Mouse (Mus musculus) right cerebral cortex, adult 2 months (tissue): Measurements from ENCODE around the gene Abhd14b.
A peak's percentile ranks its signal among the peaks of the same experiment; 100 is the strongest.

Experiments used
- DNase-seq, 2 experiments: peaks; one replicate each; pipeline ENCODE4 v3.0.0; 2021 to 2022; ENCODE audit warnings: low spot score in 2 of 2

Gene Abhd14b

DNA sequence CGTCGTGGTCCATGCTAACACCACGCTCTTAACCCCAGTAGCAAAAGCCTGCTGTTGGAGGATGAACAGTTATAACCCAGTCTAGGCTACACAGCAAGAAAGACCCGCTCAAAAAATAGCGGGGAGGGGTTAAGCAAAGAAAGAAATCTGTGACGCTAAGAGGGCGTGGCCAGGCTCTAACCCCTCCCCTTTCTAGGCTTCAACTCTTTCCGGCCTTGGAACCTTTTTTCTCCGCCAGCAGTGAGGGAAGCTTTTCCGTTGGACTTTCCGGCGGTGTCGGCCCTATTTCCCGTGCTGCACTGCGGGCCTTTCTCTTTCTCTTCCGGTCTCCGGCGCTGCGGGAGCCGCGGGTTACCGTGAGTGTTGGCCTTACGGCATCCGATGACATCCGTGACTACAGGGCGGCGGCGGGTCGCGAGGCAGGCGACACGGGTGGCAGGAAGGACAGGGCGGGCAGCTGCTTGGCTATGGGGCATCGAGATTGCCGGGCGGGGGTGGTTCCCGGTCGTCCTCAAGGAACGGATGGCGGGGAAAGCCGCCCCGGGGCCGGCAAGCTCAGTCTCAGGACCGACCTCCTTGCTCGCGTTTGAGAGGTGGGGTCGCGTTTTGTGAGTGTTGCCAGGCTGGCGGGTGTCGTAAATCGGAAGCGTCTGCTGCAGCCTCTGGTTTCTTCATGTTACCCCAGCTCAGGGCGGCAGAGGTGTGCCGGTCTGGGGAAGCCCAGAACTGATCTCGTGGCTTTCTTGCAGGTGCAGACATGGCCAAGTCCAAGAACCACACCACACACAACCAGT, 17.8 kb upstream of the Abhd14b start, which contains the start of gene Rpl29:
Gene Rpl29, plus strand, starts transcription at position 234 of the 794 bp plus-strand sequence.
- peak; percentile 94 to 97 for DNase-seq

DNA sequence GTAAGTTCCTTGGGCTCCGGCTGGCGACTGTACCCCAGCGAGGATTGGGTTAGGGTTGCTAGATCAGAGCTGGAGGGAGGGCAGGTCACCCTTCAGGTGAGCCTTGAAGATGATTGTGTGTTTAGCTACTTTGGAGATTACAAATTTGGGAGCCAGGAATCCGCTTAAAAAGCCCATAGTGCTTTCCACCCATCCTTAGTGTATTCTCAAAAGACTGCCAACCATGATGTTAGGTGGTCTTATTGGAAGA, 17.3 kb upstream of the Abhd14b start:
- DNase-seq: no peak

DNA sequence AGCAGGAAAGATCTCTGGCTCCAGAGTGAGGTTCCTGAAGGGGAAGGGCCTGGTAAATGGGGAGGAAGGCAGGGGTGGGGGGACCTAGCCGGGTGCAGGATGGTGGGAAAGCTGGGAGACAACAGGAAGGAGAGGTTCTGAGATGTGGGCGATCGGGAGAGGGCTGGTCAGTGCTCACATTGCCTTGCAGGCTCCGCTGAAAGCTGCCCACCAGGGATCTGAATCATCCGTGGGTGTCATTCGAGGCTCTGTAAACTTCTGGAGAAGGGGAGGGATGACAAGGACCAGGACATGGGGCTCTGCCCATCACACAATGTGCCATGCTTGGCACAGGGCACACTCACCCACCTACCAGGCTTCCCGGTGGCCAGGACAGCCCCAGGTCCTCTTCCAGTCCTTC, 13.9 kb upstream of the Abhd14b start:
- peak; percentile 55 to 64 for DNase-seq

DNA sequence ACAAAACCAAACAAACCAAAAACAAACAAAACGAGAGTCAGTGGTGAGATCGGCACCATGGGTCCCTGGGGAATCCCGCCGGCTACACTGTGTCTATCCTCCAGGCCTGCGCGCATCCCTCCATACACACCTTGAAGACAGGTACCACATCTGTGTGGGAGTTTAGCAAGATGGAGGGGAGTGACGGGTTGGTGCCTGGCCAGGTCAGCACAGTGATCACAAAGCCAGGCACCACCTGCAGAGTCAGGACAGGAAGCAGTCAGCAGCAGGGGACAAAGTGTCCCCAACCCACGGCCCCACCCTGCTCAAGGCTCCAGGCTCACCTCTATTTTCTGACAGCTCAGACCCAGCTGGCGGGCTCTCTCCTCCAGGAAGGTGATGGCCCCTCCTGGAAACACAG, 10.7 kb upstream of the Abhd14b start:
- DNase-seq: no peak

DNA sequence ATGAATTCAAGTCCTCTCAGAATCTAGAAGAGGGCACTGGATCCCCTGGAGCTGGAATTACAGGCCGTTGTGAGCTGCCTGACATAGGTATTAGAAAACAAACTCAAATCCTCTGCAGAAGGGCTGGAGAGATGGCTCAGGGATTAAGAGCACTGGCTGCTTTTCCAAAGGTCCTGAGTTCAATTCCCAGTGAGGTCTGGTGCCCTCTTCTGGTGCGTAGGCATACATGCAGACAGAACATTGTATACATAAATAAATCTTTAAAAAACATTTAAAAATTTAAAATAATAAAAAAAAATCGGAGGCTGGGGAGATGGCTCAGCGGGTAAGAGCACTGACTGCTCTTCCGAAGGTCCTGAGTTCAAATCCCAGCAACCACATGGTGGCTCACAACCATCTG, 4.6 kb upstream of the Abhd14b start:
- no peak for DNase-seq

DNA sequence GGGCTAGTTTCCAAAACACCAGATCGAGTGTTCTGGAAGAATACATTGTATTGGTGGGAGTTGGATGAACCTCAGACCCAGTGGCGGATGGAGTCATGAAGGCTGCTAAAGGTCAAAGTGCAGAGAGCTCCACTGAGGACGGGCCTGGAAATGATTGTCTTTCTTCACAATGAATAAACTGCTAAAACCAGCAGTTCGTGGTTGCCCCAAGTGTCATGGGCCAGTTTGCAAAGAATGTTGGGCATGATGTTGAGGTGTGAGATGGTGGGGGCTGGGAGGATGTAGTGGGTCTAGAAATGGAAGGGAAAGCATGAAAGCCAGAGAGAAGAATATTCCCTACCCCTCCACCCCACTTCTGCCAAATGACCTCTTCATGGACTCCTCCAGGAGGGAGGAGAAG, 2.4 kb upstream of the Abhd14b start:
- DNase-seq: no peak

DNA sequence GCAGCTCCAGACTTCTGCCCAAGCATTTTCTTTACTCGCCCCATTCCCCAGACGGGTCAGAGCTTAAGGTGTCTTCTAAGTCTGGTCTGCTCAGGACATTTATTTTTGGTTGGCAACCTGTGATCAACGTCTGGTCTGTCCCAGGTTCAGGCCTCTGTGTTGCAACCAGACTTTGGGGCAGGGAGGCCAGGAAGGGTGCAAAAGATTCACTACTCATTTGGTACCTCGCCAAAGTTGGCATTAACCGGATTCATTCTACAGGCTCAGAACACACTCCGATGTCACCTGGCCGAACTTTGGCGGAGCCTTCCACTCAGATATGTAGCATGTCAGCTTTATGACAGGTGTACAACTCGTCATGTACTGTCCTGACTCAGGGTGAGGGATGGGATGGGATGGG, 692 bp downstream of the Abhd14b start:
- DNase-seq: no peak

DNA sequence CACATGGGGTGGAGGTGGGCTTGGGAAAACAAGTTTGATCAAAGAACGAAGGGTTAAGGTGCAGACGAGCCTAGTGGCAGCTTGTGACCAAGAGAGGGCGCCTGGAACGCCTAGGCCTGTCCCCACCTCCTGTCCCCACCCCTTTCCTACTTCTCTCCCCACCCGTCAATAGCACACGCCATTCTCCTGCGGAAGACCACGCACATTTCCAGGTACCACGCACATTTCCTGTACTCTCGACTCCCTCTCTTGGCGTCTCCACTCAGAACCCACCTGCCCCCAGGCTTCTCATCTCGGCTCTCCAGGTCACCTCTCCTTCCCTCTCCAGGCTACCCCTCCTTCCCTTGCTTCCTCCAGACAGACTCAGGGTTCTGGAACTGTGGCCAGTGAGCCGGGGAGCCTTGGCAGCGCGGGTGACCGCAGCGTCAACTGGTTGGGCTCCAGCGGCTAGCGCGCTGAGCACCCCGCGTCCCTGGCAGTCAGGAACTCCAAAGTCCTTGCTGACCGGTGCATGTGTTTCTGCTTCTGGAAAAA, 1.3 kb downstream of the Abhd14b start:
- peak; percentile 66 to 79 for DNase-seq

DNA sequence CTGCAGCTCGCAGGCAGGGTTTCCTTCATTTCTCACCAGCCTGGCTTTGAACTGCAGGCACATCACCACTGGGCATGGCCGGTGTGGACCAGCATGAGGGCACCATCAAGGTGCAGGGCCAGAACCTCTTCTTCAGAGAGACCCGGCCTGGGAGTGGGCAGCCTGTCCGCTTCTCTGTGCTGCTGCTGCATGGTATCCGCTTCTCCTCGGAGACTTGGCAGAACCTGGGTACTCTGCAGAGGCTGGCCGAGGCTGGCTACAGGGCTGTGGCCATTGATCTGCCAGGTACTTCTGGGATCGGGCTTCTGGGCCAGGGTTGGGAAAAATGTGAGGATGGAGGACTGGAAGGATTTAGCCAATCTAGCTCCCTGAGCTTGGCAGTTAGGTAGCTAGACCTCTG, 2.7 kb downstream of the Abhd14b start:
- DNase-seq: no peak

DNA sequence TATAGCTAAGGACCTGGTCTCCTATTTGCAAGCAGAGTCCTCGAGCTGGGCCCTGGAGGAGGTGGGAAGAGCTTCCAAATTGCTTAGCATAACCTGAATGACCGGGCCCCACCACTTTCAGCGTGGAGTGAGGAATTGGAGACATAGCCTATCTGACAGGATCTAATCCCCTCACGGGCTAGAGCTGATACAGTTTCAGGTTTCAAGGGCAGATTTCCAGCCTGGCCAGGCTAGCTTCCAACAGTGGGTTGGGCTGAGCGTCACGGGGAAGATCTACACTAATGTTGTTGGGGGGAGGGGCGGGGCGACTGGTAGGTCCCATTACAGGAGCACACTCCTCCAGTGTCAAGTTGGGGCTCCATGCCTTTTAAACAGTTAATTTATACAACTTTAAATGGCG, 3.4 kb downstream of the Abhd14b start:
- no peak for DNase-seq

DNA sequence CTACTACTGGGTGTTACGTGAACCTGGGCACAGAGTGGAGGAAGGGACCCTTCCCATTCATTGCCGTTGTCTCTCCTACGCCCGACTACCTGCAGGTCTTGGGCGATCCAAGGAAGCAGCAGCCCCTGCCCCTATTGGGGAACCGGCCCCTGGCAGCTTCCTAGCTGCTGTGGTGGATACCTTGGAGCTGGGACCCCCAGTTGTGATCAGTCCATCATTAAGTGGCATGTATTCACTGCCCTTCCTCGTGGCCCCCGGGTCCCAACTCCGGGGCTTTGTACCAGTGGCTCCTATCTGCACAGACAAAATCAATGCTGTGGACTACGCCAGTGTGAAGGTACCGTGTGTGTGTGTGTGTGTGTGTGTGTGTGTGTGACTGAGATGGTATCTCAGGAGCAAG, 4.0 kb downstream of the Abhd14b start:
- no peak for DNase-seq

DNA sequence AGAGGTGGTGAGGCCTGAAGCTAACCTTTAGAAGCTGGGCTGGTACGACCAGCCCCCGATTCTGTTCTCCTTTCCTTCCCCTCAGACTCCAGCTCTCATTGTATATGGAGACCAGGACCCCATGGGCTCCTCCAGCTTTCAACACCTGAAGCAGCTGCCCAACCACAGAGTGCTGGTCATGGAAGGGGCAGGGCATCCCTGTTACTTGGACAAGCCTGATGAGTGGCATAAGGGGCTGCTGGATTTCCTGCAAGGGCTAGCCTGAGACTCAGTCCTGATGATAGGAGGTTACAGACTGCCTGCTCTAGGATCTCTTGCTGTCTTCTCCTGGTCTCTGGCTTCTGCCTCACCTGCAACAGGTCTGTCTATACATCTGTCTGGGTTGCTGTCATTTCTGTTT, 4.6 kb downstream of the Abhd14b start:
- no peak for DNase-seq

DNA sequence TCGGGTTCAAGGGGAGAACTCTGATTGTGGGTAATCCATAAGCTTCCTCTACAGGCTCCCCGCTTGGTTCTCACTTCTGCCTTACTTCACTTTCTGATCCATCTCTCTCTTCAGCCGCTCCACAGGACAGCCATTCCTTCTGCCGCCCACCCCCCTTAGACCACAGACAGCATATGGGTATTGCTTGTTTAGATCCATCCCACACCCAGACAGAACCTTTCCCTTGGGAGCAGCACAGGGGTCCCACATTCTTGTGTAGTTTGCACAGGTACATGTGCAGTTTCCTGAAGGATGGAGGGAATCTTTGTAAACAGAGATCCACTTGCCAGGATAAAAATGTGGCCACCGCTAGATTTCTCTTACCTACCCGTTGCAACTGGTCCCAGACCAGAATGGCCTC, 5.1 kb downstream of the Abhd14b start:
- no peak for DNase-seq

DNA sequence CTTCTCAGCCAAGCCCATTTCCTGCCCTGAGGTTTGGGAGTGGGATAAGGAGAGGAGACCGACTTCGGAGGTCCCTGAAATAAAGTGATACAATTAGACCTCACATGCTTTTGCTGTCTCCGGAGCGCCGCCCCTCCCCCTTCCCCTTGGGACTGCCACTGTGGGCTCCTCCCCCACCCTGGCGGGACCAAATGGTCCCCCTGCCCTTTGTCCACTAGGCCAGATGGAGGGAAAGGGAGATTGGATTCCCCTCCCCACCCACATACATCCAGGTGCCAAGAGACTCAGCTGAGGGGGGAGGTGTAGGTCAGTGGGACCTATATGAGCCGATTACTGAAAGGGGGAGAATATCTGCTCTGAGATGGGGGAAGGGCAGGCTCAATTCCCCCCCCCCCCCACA, 5.6 kb downstream of the Abhd14b start:
- no peak for DNase-seq

DNA sequence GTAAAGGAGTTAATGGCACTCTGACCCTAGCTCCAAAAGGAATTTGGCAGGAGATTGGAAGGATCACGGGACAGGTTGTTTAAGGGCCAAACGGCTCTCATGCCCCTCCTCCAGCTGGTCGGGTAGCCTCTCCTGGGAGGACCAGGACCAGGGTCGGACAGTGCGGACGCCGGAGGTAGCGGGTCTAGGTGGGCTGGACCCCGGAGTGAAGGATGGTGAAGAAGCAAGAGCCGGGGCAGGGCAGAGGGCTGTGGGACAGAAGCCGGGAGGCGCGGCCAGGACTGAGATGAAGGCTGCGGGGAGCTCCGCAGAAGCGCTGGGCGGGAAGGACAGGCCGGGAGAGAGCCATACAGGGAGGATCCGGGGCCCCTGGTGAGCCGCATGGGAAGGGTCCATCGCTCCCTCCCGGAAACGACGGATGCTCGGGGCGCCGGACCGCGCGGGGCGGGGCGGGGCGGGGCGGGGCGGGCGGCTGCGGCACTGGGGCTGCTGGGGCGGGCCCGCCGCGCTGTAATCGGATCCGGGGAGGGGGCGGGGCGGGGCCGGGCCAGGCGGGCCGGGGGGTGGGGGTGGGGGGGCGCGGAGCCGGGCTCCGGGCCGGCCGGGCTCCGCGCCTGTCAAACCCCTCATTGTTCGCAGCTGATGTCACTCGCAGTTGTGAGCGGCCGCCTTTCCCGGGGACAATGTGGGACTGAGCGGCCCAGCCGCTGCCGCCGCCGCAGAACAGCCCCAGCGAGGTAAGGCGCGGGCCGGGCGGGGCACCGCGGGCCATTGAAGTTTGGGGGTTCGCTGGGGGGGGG, 6.2 kb downstream of the Abhd14b start, which contains the start of gene Pcbp4:
Gene Pcbp4, plus strand, starts transcription at position 21 of the 800 bp plus-strand sequence.
- peak in 1 of 2 experiments; percentile 46 for DNase-seq

DNA sequence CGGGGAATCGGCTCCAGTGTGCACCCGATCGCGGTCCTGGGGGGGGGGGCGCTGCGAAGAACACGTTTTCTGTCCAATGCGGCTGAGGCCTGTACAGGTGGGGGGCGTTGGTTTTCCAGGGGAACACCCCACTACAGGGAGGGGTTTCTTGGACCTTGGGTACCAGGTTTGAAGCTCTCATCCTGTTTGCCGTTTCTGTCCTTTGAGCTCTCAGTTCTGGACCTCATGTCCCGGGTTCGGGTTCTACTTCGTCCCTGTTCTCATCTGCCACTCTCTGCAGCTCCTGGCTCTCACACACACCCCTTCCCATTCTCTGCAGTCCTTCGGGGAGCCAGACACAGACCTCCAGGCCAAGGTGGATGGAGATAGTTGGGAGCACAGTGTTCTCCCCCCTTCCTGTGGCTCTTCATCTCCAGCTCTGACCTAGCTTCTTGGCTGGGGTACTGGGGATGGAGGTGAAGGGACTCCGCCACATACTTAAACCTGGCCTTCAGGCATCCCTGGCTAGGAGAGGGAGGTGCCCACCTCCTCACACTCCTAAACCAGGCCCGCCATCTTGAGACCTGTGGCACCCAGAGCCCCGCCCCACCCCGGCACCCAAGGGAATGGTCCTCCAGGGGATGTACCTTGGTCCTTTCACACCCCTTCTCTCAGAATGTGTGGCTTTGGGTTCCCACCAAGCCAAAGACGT, 7.0 kb downstream of the Abhd14b start:
- DNase-seq: no peak

DNA sequence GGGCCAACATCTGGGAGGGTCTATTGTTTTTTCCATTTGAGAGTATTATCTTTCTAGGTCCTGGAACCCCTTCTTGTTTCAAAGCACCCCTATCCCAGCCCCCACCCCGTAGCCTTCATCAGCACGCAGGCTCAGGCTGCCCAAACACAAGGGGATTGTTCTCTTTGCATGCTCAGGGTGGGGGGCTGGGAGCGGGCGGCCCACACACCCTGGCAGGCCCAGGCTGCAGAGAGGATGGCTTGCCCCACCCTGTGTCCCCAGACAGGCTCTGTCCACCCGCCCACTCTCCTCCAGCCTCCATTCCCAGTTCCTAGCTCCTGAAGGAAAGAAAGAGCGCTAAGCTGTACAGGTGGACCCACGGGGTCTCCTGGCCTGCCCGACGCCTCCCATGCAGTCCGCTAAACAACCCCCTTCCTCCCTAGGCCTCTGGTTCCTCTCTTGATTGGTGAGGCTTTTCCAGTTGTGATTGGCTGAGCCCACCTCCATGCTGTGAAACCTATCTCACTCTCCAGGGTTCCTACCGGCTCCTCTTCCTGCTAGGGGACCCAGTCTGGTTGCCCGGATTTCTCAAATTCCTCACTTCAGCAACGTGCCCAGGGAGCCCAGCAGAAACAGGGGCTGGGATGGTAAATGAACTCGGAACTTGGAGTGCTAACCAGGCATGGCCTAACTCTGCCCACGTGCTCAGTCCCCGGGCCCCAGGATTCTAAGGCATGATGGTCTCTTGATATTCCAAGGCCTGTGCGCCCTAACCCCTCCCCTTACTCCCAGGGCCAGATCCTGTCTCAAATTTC, 7.8 kb downstream of the Abhd14b start:
- DNase-seq: peak in 1 of 2 experiments; percentile 48

DNA sequence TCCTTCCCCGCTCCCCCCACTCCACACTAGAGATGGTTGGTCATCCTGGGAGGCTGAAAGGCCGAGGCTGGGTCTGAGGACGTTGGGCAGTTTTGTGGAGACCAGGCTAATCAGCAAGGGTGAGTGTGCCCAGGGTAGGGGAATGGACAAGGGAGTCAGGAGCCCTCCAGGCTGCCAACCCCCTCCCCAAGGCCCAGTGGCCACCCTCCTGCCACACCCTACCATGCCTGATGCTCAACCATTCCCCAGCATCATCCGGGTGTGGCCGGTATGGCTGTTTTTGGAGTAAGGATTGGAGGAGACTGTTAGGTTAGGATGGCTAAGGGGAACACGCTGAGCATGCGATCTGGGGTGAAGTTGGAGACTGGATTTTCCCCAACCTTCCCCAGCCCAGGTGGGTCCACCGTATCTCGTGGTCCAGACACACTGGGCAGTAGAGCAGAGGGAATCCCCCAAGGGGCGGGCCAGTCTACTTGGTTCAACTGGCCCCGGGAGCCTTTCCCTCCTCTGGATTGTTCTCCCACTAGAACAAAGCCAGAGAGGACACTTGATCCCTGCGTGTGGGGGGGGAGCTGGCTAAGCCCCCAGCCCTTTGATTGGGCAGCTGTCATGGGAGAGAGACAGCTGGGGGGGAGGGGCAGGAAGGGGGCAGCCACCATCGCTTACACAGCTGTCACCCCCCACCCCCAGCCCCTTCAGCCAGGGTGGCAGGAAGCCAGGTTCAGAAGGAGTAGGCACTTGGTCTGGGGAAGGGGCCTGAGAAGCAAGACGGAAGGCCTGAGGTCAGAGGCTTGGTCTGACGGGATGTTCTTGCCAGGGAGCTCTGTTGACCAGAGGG, 9.3 kb downstream of the Abhd14b start:
- DNase-seq: no peak

DNA sequence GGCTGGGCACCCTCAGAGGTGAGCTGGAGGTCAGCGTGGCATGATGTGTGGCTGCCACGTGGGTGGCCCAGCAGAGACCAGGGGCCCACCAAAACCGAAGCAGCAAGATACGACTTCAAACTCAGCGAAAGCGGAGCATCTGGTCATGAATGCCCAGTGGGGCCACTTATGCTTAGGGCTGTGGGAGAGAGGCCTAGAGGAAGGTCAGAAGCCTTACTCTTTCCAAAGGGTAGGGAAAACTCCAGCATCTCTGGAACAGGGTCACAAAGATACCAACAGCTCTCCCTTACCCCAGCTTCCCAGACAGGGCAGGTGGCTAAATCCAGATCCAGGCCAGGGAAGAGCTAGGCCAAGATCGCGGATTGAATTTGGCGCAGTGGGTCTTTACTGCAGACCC, 9.9 kb downstream of the Abhd14b start:
- no peak for DNase-seq

DNA sequence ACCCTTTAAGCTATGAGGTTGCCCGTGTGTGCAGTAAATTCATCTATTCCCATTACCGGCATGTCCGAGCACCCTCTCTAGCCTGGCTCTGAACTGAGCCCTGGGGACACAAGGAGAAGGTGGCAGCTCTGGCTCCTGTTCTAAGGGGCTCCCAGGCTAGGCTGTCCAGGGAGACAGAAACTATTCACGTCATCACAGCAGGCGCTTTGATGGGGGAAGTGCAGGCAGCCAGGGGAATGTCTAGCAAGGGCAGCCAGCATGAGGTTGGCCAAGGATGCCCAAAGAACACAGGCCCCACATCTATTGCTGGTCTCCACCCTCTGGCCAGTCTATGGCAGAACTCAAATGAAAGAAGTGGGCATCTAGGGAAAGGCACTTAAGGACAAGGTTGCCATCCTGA, 10.7 kb downstream of the Abhd14b start:
- DNase-seq: no peak

DNA sequence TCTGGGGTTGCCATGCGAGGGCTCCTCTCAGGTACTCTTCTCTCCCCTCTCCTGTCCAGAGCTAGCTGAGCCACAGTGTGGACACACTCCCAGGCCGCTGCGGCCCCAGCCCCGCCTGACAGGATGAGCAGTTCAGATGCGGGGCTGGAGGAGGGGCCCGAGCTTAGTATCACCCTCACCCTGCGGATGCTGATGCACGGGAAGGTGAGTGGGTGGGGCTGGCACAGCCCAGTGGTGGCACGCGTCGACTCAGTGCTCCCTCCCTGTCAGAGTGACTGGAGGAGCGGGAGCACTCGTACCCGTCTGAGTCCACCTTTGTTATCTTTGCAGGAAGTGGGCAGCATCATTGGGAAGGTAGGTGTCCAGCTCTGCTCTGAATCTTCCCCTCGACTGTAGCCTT, 12.7 kb downstream of the Abhd14b start:
- no peak for DNase-seq
